Mouse (Mus musculus): Measurements from ENCODE around the gene Prl8a2.

Prl8a2 gene

DNA sequence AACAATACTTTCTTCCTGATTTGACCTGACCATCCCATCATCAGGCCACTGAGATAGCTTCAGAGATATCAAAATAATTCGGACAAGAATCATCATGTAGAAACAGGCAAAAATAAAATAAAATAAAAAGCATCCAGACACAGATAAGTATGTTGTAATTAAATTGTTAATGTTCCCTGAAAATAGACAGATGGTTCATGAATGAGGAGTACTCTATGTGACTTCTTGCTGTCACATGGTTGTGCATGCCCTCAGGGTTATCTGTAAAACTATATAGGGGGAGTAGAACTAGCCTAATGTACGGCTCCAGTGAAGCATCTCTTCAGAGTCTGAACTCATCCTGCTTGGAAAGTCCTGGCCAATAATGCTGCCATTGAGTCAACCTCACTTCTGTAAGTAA lies at the start of gene Prl8a2:
Gene Prl8a2 (plus strand): TSS at position 301 of the 400 bp plus-strand sequence.
- no peak for DNase-seq (ENCODE audit: low spot score in 2 of 2)

- no peak for DNase-seq (ENCODE audit: low spot score in 2 of 2)
These were observed 32.9 kb upstream of the Prl8a2 start, which contains the start of gene Prl6a1 for GRCm38 (mm10) chr13:27312334-27313225. Gene Prl6a1 (plus strand): TSS chr13:27312627.

- no peak for DNase-seq (ENCODE audit: low spot score in 2 of 2)
These were observed 10.5 kb upstream of the Prl8a2 start for GRCm38 (mm10) chr13:27334989-27335388.

DNA sequence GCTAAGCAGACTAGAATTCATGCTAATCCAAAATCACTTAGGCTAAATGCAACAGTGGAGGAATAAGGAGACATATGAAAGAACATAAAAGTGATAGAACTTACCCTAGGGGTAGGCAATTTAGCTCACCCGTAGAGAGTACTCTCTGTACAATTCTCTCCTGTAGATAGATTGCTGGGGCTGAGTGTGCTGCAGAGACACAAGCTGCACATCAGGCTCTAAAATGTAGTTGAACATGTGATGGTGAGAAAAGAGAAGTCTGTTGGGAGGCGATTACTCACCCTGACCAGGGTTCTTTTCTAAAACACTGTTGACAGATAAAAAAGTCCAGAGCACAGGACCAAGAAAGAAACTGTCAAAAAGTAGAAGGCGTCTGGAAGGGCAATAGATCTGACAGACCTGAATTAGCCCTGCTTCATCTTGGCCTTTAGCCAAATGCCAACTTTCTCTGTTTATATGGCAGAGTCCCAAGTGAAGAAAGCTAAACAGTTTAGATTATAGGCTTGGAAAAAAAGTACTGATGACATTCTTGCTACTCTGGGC lies 2.7 kb upstream of the Prl8a2 start:
- no peak for DNase-seq (ENCODE audit: low spot score in 2 of 2)

- no peak for DNase-seq (ENCODE audit: low spot score in 2 of 2)
These were observed 45.3 kb downstream of the Prl8a2 start, which contains the start of gene Prl2b1 for GRCm38 (mm10) chr13:27390746-27391145. Gene Prl2b1 (minus strand): TSS chr13:27390846.

DNA sequence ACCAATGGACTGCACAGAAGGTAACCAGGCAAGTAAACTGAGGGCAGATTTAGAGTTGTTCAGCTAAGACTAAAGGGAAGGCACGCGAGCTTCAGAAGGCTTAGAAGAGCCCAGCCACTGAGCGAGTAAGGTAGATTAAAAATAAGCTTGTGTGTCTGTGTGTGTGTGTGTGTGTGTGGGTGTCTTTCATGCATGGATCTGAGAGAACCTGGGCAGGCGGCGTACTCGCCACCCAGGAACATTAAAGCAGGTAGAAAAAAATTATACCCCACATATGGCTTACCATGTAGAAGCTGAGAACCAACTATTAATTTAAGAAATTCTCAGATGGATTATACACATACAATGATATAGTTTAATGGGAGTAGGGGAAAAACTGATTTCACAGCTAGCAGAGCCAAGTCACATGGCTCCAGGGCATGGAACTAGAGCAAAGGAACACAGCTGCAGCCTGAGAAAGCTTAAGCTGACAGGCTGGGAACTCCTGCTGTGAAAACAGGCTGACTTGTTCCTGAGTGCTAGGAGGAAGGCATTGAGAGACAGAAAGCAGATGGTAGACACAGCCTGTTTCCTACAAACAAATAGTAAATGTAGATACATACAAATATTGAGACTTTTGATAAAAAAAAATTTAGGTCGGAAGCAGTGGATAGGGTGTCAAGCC lies 53.7 kb downstream of the Prl8a2 start:
- DNase-seq (ENCODE audit: low spot score in 2 of 2), result peak; percentile 16 to 19
